Mouse (Mus musculus) stomach, postnatal 0 days (tissue): ENCODE measurements around the gene Gbp2. TPM values are rescaled to one million over a fixed set of nuclear protein-coding genes. Genes with fewer than 3 reads are reported as not detected.

Source experiments
- ATAC-seq: fragments of 200-750 bp; cut with Nextera tagmentation; 2 replicates; pipeline ENCODE4 v1.8.0; 2017; ENCODE audit not compliant: low FRiP score, low TSS enrichment
- DNase-seq: peaks from one replicate; pipeline ENCODE4 v3.0.0-alpha.2; 2016; ENCODE audit warnings: low spot score
- H3K27ac ChIP-seq: fragments of 300-500 bp; sonication (generic); replicated peaks from 2 replicates; pipeline ENCODE4 v1.5.1; 2014; ENCODE audit warnings: mild to moderate bottlenecking, control low read depth
- H3K27me3 ChIP-seq: fragments of 300-500 bp; sonication (generic); 2 replicates; pipeline ENCODE4 v1.6.1; 2014; ENCODE audit warnings: low read length; ENCODE audit not compliant: control insufficient read depth, insufficient read depth
- H3K36me3 ChIP-seq: fragments of 300-500 bp; sonication (generic); 2 replicates; pipeline ENCODE4 v1.6.1; 2014; ENCODE audit warnings: low read length, mixed read lengths; ENCODE audit not compliant: control insufficient read depth, insufficient read depth
- H3K4me1 ChIP-seq: fragments of 300-500 bp; sonication (generic); replicated peaks from 2 replicates; pipeline ENCODE4 v1.6.1; 2014; ENCODE audit warnings: antibody characterized with exemption; ENCODE audit not compliant: control insufficient read depth, insufficient read depth
- H3K4me2 ChIP-seq: fragments of 300-500 bp; sonication (generic); replicated peaks from 2 replicates; pipeline ENCODE4 v1.6.1; 2014; ENCODE audit warnings: low read depth, mild to moderate bottlenecking, control low read depth, moderate library complexity
- H3K4me3 ChIP-seq: fragments of 300-500 bp; sonication (generic); 2 replicates; pipeline ENCODE4 v1.5.1; 2014; ENCODE audit warnings: low read depth, low read length, control low read depth
- H3K9ac ChIP-seq: fragments of 300-500 bp; sonication (generic); 2 replicates; pipeline ENCODE4 v1.6.1; 2014; ENCODE audit warnings: mild to moderate bottlenecking, low read length, control low read depth, mixed read lengths
- H3K9me3 ChIP-seq: fragments of 300-500 bp; sonication (generic); 2 replicates; pipeline ENCODE4 v1.6.1; 2016; ENCODE audit warnings: low read length; ENCODE audit not compliant: control insufficient read depth
- CTCF ChIP-seq: IDR thresholded peaks from 2 replicates; pipeline ENCODE4 v1.5.1; 2016; ENCODE audit warnings: antibody characterized with exemption, low read depth, mild to moderate bottlenecking, moderate library complexity
- EP300 ChIP-seq: optimal IDR thresholded peaks from 2 replicates; pipeline ENCODE3; 2016; ENCODE audit warnings: antibody characterized with exemption
- WGBS: fragments of 180-500 bp; shearing (Covaris S2); extraction: QIAGEN DNeasy Blood & Tissue Kit; methylation state at CpG from one replicate; pipeline ENCODE4 v1.1.7; 2014; 5-methylcytosine and 5-hydroxymethylcytosine counted together
- polyA plus RNA-seq: library from polyadenylated mRNA; unstranded; fragments of >200 nt; fragmentation: Nextera tagmentation; extraction: Ambion mirVana; gene quantifications from 2 replicates; pipeline ENCODE4 v1.2.1, GENCODE M21; 2015

Gene Gbp2
- polyA plus RNA-seq, 1 experiment from 2014 or later, result 3.7 TPM

- no peak overlapping the region for H3K9ac ChIP-seq
- H3K4me2 ChIP-seq, result no peak overlapping the region
- ATAC-seq, result no peak
- WGBS, result 65% methylated on average over 2 of the region's 2 CpGs
- no peak overlapping the region for H3K27ac ChIP-seq
- H3K36me3 ChIP-seq, result no peaks in the 10 kb centered on the region
- no peak overlapping the region for H3K4me3 ChIP-seq
- H3K9me3 ChIP-seq, result no peaks in the 10 kb centered on the region
- no peak for TF ChIP-seq CTCF
- TF ChIP-seq EP300, result no peak
- no peaks in the 10 kb centered on the region for H3K27me3 ChIP-seq
- DNase-seq, result no peak
- H3K4me1 ChIP-seq, result no peaks in the 10 kb centered on the region
Observed at GRCm38 (mm10) chr3:142588888-142589287, 31.5 kb upstream of the Gbp2 start.

DNA sequence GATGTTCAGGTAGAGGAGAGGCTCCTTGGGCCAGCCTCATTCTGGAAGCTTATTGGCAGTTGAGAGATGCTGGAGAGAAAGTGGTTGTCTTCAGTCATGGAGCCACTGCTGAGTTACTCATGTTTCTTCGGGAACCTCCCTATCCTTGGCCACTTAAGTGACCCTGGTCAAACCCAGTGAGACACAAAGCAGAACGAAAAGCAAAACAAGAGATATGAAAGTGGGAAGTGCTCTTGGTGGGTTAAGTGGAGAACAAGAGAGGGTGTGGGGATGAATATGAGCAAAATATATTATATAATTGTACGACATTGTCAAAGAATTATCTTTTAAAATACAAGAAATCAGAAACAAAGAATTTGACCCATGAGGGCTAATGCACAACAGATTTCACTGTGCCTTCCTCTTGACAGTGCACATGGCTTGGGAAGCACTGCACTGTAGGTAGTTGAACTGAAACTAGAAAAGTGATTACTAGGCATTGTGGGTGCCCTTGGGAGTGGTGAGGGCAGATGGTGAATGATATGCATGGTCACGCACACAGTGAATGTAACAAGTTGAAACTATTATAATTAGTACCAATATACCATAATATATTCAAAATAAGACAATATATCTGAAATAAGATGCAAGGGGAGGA lies 29.9 kb upstream of the Gbp2 start:
- H3K9me3 ChIP-seq, result no peaks in the 10 kb centered on the region
- DNase-seq (no peak), ATAC-seq (no peak)
- H3K27ac ChIP-seq, result no peak overlapping the region
- no peak overlapping the region for H3K4me2 ChIP-seq
- WGBS, result 78% methylated on average over 4 of the region's 4 CpGs
- H3K9ac ChIP-seq, result no peak overlapping the region
- TF ChIP-seq CTCF, result no peak
- no peak for TF ChIP-seq EP300
- H3K27me3 ChIP-seq, result no peaks in the 10 kb centered on the region
- H3K4me3 ChIP-seq, result no peak overlapping the region
- H3K4me1 ChIP-seq, result no peaks in the 10 kb centered on the region
- H3K36me3 ChIP-seq, result no peaks in the 10 kb centered on the region

- Histone ChIP-seq H3K4me2 (no peak within 1 kb of the TSS), H3K27me3 (no peaks in the 10 kb centered on the region), H3K36me3 (no peaks in the 10 kb centered on the region), H3K4me1 (no peaks in the 10 kb centered on the region), H3K9me3 (no peaks in the 10 kb centered on the region), H3K9ac (no peak within 1 kb of the TSS), H3K4me3 (no peak within 1 kb of the TSS), H3K27ac (no peak within 1 kb of the TSS)
- 57% methylated on average over 1 of the region's 1 CpGs for WGBS
- TF ChIP-seq CTCF (no peak), EP300 (no peak)
- no peak for ATAC-seq
- no peak for DNase-seq
Observed at GRCm38 (mm10) chr3:142594547-142594946, 25.9 kb upstream of the Gbp2 start, which contains the start of gene Gbp2b. Gene Gbp2b, plus strand, starts transcription at chr3:142594847.

- ATAC-seq, result no peak
- WGBS, result 79% methylated on average over 3 of the region's 3 CpGs
- no peaks in the 10 kb centered on the region for H3K4me1 ChIP-seq
Observed at GRCm38 (mm10) chr3:142597923-142598322, 22.5 kb upstream of the Gbp2 start.

DNA sequence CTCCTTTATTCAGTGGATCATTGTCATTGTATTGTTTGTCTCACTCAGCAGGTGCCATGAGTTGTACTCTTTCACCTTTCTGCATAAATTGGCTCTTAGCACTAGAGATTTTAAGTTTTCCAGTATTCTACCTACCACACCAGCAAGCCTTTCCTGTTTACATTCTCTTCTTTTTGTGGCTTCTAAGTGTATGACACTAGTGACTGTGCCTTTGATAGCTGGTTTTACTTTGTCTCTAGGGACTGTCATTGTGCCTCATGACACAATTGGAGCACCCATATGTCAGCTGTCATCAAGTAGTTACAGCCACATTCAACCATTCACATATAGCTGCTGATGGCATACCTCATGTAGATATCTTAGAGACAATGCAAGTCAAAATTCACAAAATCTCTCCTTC lies 18.7 kb upstream of the Gbp2 start:
- Histone ChIP-seq H3K4me1 (no peaks in the 10 kb centered on the region), H3K27ac (no peak overlapping the region), H3K27me3 (no peaks in the 10 kb centered on the region), H3K4me2 (no peak overlapping the region), H3K9ac (no peak overlapping the region), H3K36me3 (no peaks in the 10 kb centered on the region), H3K4me3 (no peak overlapping the region), H3K9me3 (no peaks in the 10 kb centered on the region)
- TF ChIP-seq EP300, result no peak
- no peak for TF ChIP-seq CTCF
- ATAC-seq (no peak), DNase-seq (no peak)

More at GRCm38 (mm10) chr3:142597923-142598322, 22.5 kb upstream of the Gbp2 start:
- H3K36me3 ChIP-seq, result no peaks in the 10 kb centered on the region
- TF ChIP-seq CTCF, result no peak
- no peak for TF ChIP-seq EP300
- no peak overlapping the region for H3K27ac ChIP-seq
- H3K9ac ChIP-seq, result no peak overlapping the region
- no peak overlapping the region for H3K4me2 ChIP-seq
- no peaks in the 10 kb centered on the region for H3K27me3 ChIP-seq
- H3K4me3 ChIP-seq, result no peak overlapping the region
- DNase-seq, result no peak
- no peaks in the 10 kb centered on the region for H3K9me3 ChIP-seq

DNA sequence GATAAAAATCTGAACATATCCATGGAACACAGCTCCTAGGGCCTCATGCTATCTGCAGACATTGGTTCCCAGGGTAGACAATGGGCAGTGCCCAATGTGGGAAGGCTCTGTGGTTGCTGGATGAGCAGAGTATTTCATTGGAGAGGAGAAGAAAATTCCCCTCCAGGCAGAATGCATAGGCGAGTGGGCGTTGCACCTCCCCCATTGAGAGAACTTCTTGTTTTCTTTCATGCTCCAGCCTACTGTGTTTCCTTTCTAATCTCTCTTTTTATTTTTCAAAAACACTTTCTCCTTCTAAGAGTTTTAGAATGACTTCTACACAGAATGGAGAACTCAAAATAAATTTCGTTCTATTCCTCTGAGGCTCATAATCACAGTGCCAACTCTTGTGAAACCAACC lies 1.7 kb upstream of the Gbp2 start:
- DNase-seq (no peak), ATAC-seq (no peak)
- no peak for TF ChIP-seq CTCF
- TF ChIP-seq EP300, result no peak
- H3K4me3 ChIP-seq, result no peak overlapping the region
- H3K27me3 ChIP-seq, result no peaks in the 10 kb centered on the region
- no peaks in the 10 kb centered on the region for H3K4me1 ChIP-seq
- H3K4me2 ChIP-seq, result no peak overlapping the region
- H3K27ac ChIP-seq, result no peak overlapping the region
- H3K9ac ChIP-seq, result no peak overlapping the region
- no peaks in the 10 kb centered on the region for H3K36me3 ChIP-seq
- WGBS, result 77% methylated on average over 3 of the region's 3 CpGs
- H3K9me3 ChIP-seq, result no peaks in the 10 kb centered on the region
